Mouse (Mus musculus): ENCODE measurements around the gene Cldn17. TPM values are rescaled to one million over a fixed set of nuclear protein-coding genes. Genes with fewer than 3 reads are reported as not detected.

The Cldn17 gene
- polyA plus RNA-seq (2014; fragmentation: Nextera tagmentation; extraction: Ambion mirVana) = not detected in 2 replicates

- no peak within 1 kb of the TSS for H3K27ac ChIP-seq (ENCODE audit: low read length)
- no peaks in the 10 kb centered on the region for H3K9me3 ChIP-seq (ENCODE audit: control insufficient read depth, low read depth, low read length)
- no peak within 1 kb of the TSS for H3K4me2 ChIP-seq (replicated peaks; ENCODE audit: low read depth, low read length)
- H3K9ac ChIP-seq (replicated peaks; ENCODE audit: low read depth, low read length) = no peak within 1 kb of the TSS
- WGBS = 91% methylated on average over 6 of the region's 6 CpGs
- no peak within 1 kb of the TSS for H3K4me3 ChIP-seq (ENCODE audit: low read depth, low read length)
- H3K4me1 ChIP-seq (ENCODE audit: control insufficient read depth, insufficient read depth, low read length) = no peaks in the 10 kb centered on the region
- H3K36me3 ChIP-seq (ENCODE audit: control insufficient read depth, insufficient read depth, low read length) = no peaks in the 10 kb centered on the region
- H3K27me3 ChIP-seq (ENCODE audit: control insufficient read depth, insufficient read depth, low read length) = no peaks in the 10 kb centered on the region
- ATAC-seq (ENCODE audit: insufficient number of reproducible peaks, insufficient read depth, low FRiP score, low read depth) = no peak
Observed at GRCm38 (mm10) chr16:88506878-88507277, at the start of gene Cldn17. Gene Cldn17, minus strand, starts transcription at chr16:88506978.

DNA sequence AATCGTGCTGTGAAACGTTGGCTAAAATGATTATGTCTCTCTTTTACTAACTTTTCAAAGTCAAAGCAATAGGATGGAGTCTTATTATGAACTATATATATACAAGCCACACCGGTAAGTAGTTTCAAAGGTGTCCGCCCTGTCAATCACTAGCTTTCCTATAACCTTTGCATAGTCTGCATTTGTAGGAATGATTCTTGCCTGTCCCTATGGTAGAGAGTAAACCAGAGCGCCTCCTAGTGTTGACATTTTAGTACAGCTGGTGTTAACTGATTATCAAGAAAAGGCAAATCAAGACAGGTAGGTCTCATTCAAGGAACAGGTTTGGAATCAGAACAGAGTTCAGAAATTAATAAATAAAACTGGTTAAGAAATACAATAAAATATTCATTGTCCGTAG, 35.7 kb upstream of the Cldn17 start:
- H3K9ac ChIP-seq (replicated peaks; ENCODE audit: low read depth, low read length) = no peak overlapping the region
- no peaks in the 10 kb centered on the region for H3K9me3 ChIP-seq (ENCODE audit: control insufficient read depth, low read depth, low read length)
- no peak overlapping the region for H3K27ac ChIP-seq (ENCODE audit: low read length)
- H3K27me3 ChIP-seq (ENCODE audit: control insufficient read depth, insufficient read depth, low read length) = no peaks in the 10 kb centered on the region
- no peaks in the 10 kb centered on the region for H3K36me3 ChIP-seq (ENCODE audit: control insufficient read depth, insufficient read depth, low read length)
- ATAC-seq (ENCODE audit: insufficient number of reproducible peaks, insufficient read depth, low FRiP score, low read depth) = no peak
- WGBS = 55% methylated on average over 6 of the region's 6 CpGs
- no peak overlapping the region for H3K4me2 ChIP-seq (replicated peaks; ENCODE audit: low read depth, low read length)
- H3K4me3 ChIP-seq (ENCODE audit: low read depth, low read length) = no peak overlapping the region
- no peaks in the 10 kb centered on the region for H3K4me1 ChIP-seq (ENCODE audit: control insufficient read depth, insufficient read depth, low read length)

- 55% methylated on average over 3 of the region's 3 CpGs for WGBS
- ATAC-seq (ENCODE audit: insufficient number of reproducible peaks, insufficient read depth, low FRiP score, low read depth) = peak; percentile 77
- Histone ChIP-seq H3K9me3 (ENCODE audit: control insufficient read depth, low read depth, low read length) (no peaks in the 10 kb centered on the region), H3K27ac (ENCODE audit: low read length) (no peak overlapping the region), H3K27me3 (ENCODE audit: control insufficient read depth, insufficient read depth, low read length) (no peaks in the 10 kb centered on the region), H3K4me1 (ENCODE audit: control insufficient read depth, insufficient read depth, low read length) (no peaks in the 10 kb centered on the region), H3K36me3 (ENCODE audit: control insufficient read depth, insufficient read depth, low read length) (no peaks in the 10 kb centered on the region), H3K4me2 (replicated peaks; ENCODE audit: low read depth, low read length) (no peak overlapping the region), H3K9ac (replicated peaks; ENCODE audit: low read depth, low read length) (no peak overlapping the region), H3K4me3 (ENCODE audit: low read depth, low read length) (no peak overlapping the region)
Observed at GRCm38 (mm10) chr16:88539841-88540487, 33.2 kb upstream of the Cldn17 start.

GRCm38 (mm10) chr16:88511348-88511747, 4.6 kb upstream of the Cldn17 start:
- no peak overlapping the region for H3K9ac ChIP-seq (replicated peaks; ENCODE audit: low read depth, low read length)
- H3K27ac ChIP-seq (ENCODE audit: low read length) = no peak overlapping the region
- H3K36me3 ChIP-seq (ENCODE audit: control insufficient read depth, insufficient read depth, low read length) = no peaks in the 10 kb centered on the region
- no peaks in the 10 kb centered on the region for H3K4me1 ChIP-seq (ENCODE audit: control insufficient read depth, insufficient read depth, low read length)
- H3K9me3 ChIP-seq (ENCODE audit: control insufficient read depth, low read depth, low read length) = no peaks in the 10 kb centered on the region
- H3K27me3 ChIP-seq (ENCODE audit: control insufficient read depth, insufficient read depth, low read length) = no peaks in the 10 kb centered on the region
- ATAC-seq (ENCODE audit: insufficient number of reproducible peaks, insufficient read depth, low FRiP score, low read depth) = no peak
- no peak overlapping the region for H3K4me3 ChIP-seq (ENCODE audit: low read depth, low read length)
- H3K4me2 ChIP-seq (replicated peaks; ENCODE audit: low read depth, low read length) = no peak overlapping the region

- no peak for ATAC-seq (ENCODE audit: insufficient number of reproducible peaks, insufficient read depth, low FRiP score, low read depth)
- Histone ChIP-seq H3K4me3 (ENCODE audit: low read depth, low read length) (no peak overlapping the region), H3K27ac (ENCODE audit: low read length) (no peak overlapping the region), H3K9me3 (ENCODE audit: control insufficient read depth, low read depth, low read length) (no peaks in the 10 kb centered on the region), H3K4me1 (ENCODE audit: control insufficient read depth, insufficient read depth, low read length) (no peaks in the 10 kb centered on the region), H3K27me3 (ENCODE audit: control insufficient read depth, insufficient read depth, low read length) (no peaks in the 10 kb centered on the region), H3K4me2 (replicated peaks; ENCODE audit: low read depth, low read length) (no peak overlapping the region), H3K9ac (replicated peaks; ENCODE audit: low read depth, low read length) (no peak overlapping the region), H3K36me3 (ENCODE audit: control insufficient read depth, insufficient read depth, low read length) (no peaks in the 10 kb centered on the region)
- 56% methylated on average over 4 of the region's 4 CpGs for WGBS
Observed at GRCm38 (mm10) chr16:88508150-88508549, 1.4 kb upstream of the Cldn17 start.

GRCm38 (mm10) chr16:88506338-88506737, 440 bp downstream of the Cldn17 start:
- H3K27ac ChIP-seq (ENCODE audit: low read length) = no peak overlapping the region
- H3K9ac ChIP-seq (replicated peaks; ENCODE audit: low read depth, low read length) = no peak overlapping the region
- no peaks in the 10 kb centered on the region for H3K4me1 ChIP-seq (ENCODE audit: control insufficient read depth, insufficient read depth, low read length)
- H3K4me3 ChIP-seq (ENCODE audit: low read depth, low read length) = no peak overlapping the region
- no peaks in the 10 kb centered on the region for H3K27me3 ChIP-seq (ENCODE audit: control insufficient read depth, insufficient read depth, low read length)
- no peaks in the 10 kb centered on the region for H3K36me3 ChIP-seq (ENCODE audit: control insufficient read depth, insufficient read depth, low read length)
- WGBS = 95% methylated on average over 11 of the region's 11 CpGs
- ATAC-seq (ENCODE audit: insufficient number of reproducible peaks, insufficient read depth, low FRiP score, low read depth) = no peak
- no peaks in the 10 kb centered on the region for H3K9me3 ChIP-seq (ENCODE audit: control insufficient read depth, low read depth, low read length)
- no peak overlapping the region for H3K4me2 ChIP-seq (replicated peaks; ENCODE audit: low read depth, low read length)

DNA sequence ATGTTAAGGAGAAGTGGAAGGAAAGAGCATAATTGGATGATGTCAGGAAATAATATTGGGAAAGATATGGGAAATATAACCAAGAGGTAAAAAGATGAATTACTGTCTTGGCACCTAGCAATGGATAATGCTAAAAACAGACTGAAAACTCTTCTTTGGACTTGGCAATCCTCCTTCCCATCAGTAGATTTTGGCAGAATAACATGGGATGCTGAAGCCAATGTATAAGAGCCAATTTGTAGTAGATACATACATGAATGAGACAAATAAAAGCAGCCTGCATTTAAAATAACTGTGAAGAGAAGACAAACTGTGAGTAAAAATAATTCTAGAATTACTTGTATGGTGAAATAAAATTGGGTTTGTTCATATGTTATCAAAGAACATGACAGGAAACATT, 18.7 kb downstream of the Cldn17 start:
- Histone ChIP-seq H3K27me3 (ENCODE audit: control insufficient read depth, insufficient read depth, low read length) (no peaks in the 10 kb centered on the region), H3K9ac (replicated peaks; ENCODE audit: low read depth, low read length) (no peak overlapping the region), H3K4me3 (ENCODE audit: low read depth, low read length) (no peak overlapping the region), H3K4me2 (replicated peaks; ENCODE audit: low read depth, low read length) (no peak overlapping the region), H3K27ac (ENCODE audit: low read length) (no peak overlapping the region), H3K9me3 (ENCODE audit: control insufficient read depth, low read depth, low read length) (no peaks in the 10 kb centered on the region), H3K36me3 (ENCODE audit: control insufficient read depth, insufficient read depth, low read length) (no peaks in the 10 kb centered on the region), H3K4me1 (ENCODE audit: control insufficient read depth, insufficient read depth, low read length) (no peaks in the 10 kb centered on the region)
- no peak for ATAC-seq (ENCODE audit: insufficient number of reproducible peaks, insufficient read depth, low FRiP score, low read depth)

DNA sequence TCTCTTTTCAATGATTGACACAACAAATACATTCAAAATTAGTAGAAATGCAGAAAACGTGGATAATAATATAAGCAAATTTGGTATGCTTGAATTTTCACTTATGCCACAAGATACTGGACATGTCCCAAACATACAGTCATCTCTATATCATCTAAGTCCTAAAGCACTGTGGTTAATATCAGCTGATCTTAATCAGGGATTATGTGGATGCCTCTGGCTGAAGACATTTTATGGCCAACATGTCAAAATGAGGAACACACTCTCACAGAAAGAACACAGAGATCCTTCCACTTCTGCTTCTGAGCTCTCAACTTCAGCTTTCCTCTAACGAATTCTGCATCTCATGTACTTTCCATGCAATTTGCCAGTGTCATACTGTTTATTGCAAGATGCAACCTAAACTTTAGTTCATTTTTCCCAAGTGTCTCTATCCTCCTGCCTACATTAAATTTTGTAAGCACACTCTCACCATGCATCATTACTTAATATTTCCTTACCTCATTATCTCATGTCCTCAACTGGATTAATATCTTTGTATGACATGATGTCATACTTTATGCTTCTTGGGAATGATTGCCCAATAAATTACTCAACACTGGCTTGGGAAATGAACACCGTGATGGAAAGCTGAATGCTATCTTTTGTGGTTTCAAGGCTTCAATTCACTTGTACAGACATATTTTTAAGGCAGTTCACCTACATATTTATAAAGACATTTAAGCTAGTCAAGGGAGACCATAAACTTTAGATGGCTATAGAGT, 26.6 kb downstream of the Cldn17 start:
- Histone ChIP-seq H3K4me1 (ENCODE audit: control insufficient read depth, insufficient read depth, low read length) (no peaks in the 10 kb centered on the region), H3K4me2 (replicated peaks; ENCODE audit: low read depth, low read length) (no peak overlapping the region), H3K36me3 (ENCODE audit: control insufficient read depth, insufficient read depth, low read length) (no peaks in the 10 kb centered on the region), H3K9me3 (ENCODE audit: control insufficient read depth, low read depth, low read length) (no peaks in the 10 kb centered on the region), H3K9ac (replicated peaks; ENCODE audit: low read depth, low read length) (no peak overlapping the region), H3K27ac (ENCODE audit: low read length) (no peak overlapping the region), H3K27me3 (ENCODE audit: control insufficient read depth, insufficient read depth, low read length) (no peaks in the 10 kb centered on the region), H3K4me3 (ENCODE audit: low read depth, low read length) (no peak overlapping the region)
- 66% methylated on average over 3 of the region's 3 CpGs for WGBS
- no peak for ATAC-seq (ENCODE audit: insufficient number of reproducible peaks, insufficient read depth, low FRiP score, low read depth)
